Mouse (Mus musculus) kidney, adult 11 months (tissue): Measurements from ENCODE around the gene Ugt3a2.

Source experiments
- DNase-seq: peaks from one replicate; pipeline ENCODE4 v3.0.0; 2022

Ugt3a2 gene

DNA sequence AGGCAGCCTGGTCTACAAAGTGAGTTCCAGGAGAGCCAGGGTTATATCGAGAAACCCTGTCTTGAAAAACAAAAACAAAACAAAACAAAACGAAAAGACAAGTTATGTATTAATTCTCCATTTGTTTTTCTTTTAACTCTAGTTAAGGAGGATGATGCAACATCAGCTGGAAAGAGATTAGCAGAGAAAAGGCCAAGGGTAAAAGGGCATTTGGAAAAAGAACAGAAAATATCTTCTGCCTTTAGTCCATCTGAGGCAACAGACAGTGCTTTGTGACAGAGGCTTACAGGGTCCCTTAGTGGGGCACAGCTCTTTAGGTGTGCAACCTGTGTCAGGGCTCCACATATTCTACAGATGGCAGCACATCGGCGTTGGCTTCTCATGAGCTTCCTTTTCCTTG lies at the start of gene Ugt3a2:
Gene Ugt3a2, plus strand, starts transcription at position 210 of the 400 bp plus-strand sequence.
- DNase-seq, result peak; percentile 29

DNA sequence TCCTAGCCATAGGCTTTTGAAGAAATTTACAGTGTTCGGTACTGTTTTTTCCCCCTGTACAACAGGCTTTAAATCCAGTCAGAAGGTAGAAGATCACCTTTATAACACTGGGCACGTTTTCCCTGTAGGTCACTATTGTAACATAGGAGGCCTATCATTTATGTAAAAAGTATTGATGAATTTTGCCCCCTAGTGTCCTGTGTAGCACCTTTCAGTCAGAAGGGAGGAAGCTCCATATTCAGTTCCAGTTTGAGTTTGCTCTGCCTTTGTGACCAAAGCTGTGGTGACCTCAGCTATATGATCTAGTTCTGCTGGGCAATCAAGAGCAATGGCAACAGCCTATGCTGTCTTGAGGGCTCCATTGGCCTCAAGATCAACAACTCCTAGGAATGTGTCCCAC lies 45.7 kb upstream of the Ugt3a2 start:
- no peak for DNase-seq

DNA sequence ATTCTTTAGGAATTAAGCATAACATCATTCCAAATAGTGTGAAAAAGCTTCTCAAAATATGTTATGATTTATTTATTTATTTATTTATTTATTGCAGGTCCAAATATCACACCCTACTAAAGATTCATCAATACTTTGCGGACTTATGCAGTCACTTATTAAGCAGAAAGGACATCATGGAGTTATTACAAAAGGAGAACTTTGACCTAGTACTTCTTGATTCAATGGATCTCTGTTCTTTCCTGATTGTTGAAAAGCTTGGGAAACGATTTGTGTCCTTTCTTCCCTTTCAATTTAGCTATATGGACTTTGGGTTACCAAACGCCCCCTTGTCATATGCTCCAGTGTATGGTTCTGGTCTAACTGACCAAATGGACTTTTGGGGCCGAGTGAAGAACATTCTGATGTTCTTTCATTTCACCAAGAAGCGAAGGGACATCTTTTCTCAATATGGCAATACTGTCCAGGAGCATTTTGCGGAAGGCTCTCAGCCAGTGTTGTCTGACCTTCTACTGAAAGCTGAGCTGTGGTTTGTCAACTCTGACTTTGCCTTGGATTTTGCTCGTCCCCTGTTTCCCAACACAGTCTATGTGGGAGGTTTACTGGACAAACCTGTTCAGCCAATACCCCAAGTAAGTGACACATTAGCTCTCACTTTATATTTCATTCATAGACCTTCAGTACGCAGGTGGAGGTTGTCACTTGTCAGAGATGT lies 29.2 kb upstream of the Ugt3a2 start:
- DNase-seq, result no peak

DNA sequence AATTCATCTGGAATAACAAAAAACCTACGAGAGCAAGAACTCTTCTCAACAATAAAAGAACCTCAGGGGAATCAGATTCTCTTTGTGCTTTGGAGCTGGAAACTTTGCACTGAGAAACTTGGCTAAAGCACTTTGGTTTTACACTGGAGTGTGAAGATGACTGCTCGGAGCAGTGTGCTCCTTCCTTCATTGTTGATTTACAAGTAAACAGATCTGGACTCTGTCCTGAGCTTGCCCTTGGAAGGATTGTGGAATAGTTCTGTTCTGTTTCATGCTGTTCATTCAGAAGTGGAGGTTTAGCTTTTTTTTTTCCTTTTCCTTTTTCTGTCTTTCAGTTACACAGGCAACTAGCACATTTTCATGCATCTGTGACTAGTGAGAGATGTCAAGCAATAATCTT lies 754 bp upstream of the Ugt3a2 start:
- DNase-seq, result peak; percentile 59

DNA sequence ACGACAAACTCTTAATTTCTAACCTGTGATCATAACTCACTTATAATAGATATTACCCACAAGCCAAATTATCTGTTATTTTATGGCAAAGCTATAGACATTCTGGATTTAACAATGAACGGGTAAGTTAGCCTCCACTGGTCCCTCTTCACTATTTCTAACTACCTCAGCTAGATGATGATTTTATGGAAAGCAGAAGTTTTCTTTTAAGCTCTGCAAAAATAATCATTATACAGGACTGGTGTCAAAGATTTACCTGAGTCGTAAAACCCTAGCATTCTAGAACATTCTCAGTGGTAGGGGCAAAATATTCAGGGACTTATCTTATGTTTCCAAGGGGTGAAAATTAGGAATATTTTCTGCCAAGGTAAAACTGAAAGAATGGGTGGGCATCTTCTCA lies 1.3 kb downstream of the Ugt3a2 start:
- DNase-seq, result no peak

DNA sequence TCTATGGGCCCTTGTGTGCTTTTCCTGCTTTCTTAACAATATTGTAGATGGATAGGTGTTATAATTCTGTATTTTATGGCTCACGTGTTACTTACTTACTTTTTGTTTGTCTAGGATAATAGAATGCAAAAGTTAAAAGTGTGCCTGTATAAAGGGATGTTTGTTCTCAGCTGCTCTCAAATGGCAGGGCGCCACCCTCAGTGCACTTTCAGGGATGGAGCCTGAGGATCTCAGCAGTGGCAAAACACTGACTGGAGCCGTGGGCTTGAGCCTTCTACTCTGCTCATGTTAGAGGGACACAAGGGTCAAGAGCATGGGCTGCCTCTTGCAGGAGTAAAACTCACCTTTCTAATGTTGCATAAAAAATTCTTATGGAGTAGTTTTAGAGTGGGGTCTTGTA lies 1.7 kb downstream of the Ugt3a2 start:
- DNase-seq, result peak; percentile 27

DNA sequence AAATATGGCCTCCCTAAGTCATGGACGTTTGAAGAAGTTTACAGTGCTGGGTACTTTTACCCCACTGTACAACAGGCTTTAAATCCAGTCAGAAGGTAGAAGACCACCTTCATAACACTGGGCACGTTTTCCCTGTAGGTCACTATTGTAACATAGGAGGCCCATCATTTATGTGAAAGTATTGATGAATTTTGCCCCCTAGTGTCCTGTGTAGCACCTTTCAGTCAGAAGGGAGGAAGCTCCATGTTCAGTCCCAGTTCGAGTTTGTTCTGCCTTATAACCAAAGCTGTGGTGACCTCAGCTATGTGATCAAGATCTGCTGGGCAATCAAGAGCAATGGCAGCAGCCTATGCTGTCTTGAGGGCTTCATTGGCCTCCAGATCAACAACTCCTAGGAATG lies 13.4 kb downstream of the Ugt3a2 start:
- DNase-seq, result no peak

DNA sequence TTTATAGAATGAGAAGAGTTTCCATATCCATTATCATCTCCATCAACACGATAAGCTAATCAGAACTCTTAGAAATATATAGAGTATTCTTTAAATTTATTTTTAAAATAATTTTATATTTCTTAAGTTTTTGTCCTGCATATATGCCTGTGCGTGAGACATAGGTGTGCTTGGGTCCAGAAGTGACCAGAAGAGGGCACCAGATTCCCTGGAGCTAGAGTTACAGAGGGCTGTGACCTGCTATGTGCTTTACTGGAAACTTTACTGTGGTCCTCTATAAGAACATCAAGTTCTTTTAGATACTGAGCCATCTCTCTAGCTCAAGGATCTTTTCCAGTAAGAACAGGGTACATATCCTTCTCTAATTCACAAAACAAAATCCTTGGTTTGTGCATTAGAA lies 27.5 kb downstream of the Ugt3a2 start:
- DNase-seq, result no peak

DNA sequence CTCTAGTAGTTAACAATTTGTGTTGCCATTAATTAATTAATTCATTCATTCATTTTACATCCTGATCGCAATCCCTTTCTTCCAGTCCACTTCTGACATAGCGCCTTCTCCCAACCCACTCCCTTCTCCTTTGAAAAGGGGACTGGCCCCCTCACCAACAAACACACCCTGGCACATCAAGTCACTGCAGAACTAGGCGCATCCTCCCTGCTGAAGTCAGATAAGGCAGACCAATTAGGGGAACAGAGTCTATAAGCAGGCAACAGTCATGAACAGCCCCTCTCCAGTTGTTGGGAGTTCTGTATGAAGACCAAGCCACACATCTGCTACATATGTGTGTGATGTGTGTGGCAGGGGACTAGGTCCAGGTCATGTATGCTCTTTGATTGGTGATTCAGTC lies 33.4 kb downstream of the Ugt3a2 start:
- DNase-seq, result no peak

DNA sequence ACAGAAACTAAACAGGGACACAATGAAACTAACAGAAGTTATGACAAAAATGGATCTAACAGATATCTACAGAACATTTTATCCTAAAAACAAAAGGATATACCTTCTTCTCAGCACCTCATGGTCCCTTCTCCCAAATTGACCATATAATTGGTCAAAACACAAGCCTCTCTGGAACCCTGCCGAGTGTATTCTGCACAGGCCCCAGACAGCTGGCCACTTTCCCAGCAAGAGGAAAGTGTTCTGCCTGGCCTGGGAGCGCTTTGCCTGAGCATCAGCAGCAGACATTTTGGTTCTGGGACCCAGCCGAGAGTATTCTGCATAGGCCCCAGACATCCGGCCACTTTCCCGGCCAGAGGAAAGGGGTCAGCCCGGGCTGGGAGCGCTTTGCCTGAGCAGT lies 40.9 kb downstream of the Ugt3a2 start:
- DNase-seq, result no peak

DNA sequence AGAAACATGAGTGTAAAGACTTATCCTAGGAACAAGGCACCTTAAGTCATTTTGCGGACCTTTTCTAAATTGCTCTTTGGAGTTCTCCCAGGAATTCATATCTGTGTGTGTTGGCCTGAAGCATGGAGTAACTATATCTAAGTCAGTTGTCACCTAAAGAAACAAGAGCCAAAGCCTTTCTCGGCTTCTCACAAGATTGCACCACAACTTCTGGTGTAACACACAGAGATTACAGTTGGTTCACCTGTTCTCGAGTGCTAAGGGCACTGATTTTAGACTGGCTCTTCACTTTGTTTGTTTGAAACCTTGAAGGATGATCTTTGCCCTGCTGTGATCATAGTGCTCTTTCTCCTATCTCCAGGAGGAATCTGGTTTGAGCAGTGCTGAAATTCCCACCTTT lies 74.1 kb downstream of the Ugt3a2 start:
- no peak for DNase-seq
